Mouse (Mus musculus) neural tube, embryonic 14.5 days (tissue): ENCODE measurements at regions not wholly inside any gene's neighbourhood (a gene's known extent, or its start where the extent isn't known, plus 50 kb on each side); places are given as distances from the start of the nearest gene placed in this dataset.
"Not testable (repeated sequence)": the region's sequence is repeated elsewhere in the genome, so short reads cannot be mapped to it uniquely, and the experiment has no call there.

Source experiments
- ATAC-seq: fragments of 200-750 bp; cut with Nextera tagmentation; 2 replicates; pipeline ENCODE4 v1.8.0; 2017; ENCODE audit warnings: low read depth, mild to moderate bottlenecking, moderate TSS enrichment, moderate library complexity
- H3K27ac ChIP-seq: fragments of 300-500 bp; sonication (generic); 2 replicates; pipeline ENCODE4 v1.5.1; 2014; ENCODE audit warnings: low read depth, mild to moderate bottlenecking, control low read depth, low read length, moderate library complexity, mixed read lengths
- H3K27me3 ChIP-seq: fragments of 300-500 bp; sonication (generic); 2 replicates; pipeline ENCODE4 v1.6.1; 2014; ENCODE audit warnings: low read length; ENCODE audit not compliant: control insufficient read depth, insufficient read depth
- H3K36me3 ChIP-seq: fragments of 300-500 bp; sonication (generic); 2 replicates; pipeline ENCODE4 v1.6.1; 2014; ENCODE audit warnings: low read length, mixed read lengths; ENCODE audit not compliant: control insufficient read depth, insufficient read depth
- H3K4me1 ChIP-seq: fragments of 300-500 bp; sonication (generic); 2 replicates; pipeline ENCODE4 v1.6.1; 2014; ENCODE audit warnings: low read length; ENCODE audit not compliant: control insufficient read depth, insufficient read depth
- H3K4me2 ChIP-seq: fragments of 300-500 bp; sonication (generic); 2 replicates; pipeline ENCODE4 v1.6.1; 2014; ENCODE audit warnings: mild to moderate bottlenecking, low read depth, low read length, control low read depth
- H3K4me3 ChIP-seq: fragments of 300-500 bp; sonication (generic); 2 replicates; pipeline ENCODE4 v1.5.1; 2014; ENCODE audit warnings: low read depth, low read length, control low read depth, mixed read lengths
- H3K9ac ChIP-seq: fragments of 300-500 bp; sonication (generic); replicated peaks from 2 replicates; pipeline ENCODE4 v1.6.1; 2014; ENCODE audit warnings: low read depth, mild to moderate bottlenecking, control low read depth, low read length, mixed read lengths
- H3K9me3 ChIP-seq: fragments of 300-500 bp; sonication (generic); 2 replicates; pipeline ENCODE4 v1.6.1; 2016; ENCODE audit warnings: low read length; ENCODE audit not compliant: control insufficient read depth
- WGBS: fragments of 180-500 bp; shearing (Covaris S2); extraction: QIAGEN DNeasy Blood & Tissue Kit; methylation state at CpG from one replicate; pipeline ENCODE4 v1.1.7; 2014; 5-methylcytosine and 5-hydroxymethylcytosine counted together

GRCm38 (mm10) chr7:64025155-64025554 is 86.4 kb upstream of the Klf13 start:
- no peaks in the 10 kb centered on the region for H3K4me1 ChIP-seq
- no peaks in the 10 kb centered on the region for H3K36me3 ChIP-seq
- no peaks in the 10 kb centered on the region for H3K27me3 ChIP-seq
- no peaks in the 10 kb centered on the region for H3K9me3 ChIP-seq
- no peak overlapping the region for H3K4me2 ChIP-seq
- WGBS = 75% methylated on average over 2 of the region's 2 CpGs
- no peak overlapping the region for H3K27ac ChIP-seq
- H3K4me3 ChIP-seq = no peak overlapping the region
- H3K9ac ChIP-seq = no peak overlapping the region
- ATAC-seq = no peak

DNA sequence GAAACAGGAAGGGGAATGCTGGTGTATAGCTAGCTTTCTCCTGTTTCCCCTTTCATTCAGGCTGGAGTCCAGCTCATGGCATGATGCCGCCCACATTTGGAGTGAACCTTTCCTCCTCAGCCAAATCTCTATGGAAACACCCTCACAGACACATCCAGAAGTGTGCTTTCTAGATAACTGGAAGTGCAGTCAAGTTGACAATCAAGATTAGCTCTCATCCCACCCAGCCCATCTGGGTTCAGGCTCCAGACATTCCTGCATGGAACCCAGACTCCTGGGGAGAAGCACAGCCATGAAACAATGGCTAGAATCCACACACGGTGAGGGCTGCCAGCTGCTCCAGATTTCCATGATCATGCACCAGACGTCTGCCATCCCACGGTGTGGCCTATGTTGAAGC is 85.5 kb upstream of the Klf13 start:
- Histone ChIP-seq H3K9ac (no peak overlapping the region), H3K9me3 (no peaks in the 10 kb centered on the region), H3K4me3 (no peak overlapping the region), H3K36me3 (no peaks in the 10 kb centered on the region), H3K27ac (no peak overlapping the region), H3K27me3 (no peaks in the 10 kb centered on the region), H3K4me1 (no peaks in the 10 kb centered on the region), H3K4me2 (no peak overlapping the region)
- no peak for ATAC-seq
- WGBS = 60% methylated on average over 4 of the region's 4 CpGs

- no peaks in the 10 kb centered on the region for H3K36me3 ChIP-seq
Measured at GRCm38 (mm10) chr7:64022711-64023468, 84.2 kb upstream of the Klf13 start.

DNA sequence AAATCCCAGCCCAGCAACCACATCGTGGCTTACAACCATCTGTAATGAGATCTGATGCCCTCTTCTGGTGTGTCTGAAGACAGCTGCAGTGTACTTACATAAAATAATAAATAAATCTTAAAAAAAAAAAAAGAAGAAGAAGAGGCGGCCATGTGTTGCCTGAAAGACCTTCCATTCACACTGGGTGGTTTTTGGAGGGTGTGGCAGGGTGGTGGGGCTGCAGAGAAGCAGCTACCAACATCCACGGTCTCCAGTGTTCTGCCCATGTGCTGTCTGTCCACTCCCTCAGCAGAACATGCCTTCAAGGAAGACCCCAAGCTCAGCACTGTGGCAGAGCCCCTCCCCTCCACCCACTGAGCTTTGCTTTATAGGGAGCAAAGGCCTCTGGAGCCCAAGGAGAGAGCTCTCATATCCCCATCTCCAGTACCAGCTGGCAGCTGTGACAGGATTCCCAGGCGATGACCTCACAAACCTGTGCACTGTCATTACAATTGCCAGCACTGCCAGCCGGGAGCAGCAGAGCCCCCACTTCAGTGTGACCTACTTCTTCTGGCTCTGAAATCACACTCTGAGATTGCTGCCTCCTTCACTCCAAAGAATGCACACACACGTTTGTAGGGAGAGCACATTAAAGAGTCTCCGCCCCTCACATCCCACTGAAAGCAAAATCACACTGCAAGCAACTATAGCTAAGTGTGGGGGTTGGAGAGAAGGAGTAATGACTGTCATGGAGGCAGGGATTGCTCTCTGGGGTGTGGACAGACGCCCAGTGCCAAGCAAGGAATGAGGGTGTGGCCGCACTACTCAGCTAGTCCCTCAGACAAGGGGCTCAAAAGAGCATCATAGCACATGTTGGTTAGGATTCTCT is 82.8 kb upstream of the Klf13 start:
- H3K4me1 ChIP-seq = no peaks in the 10 kb centered on the region
- no peaks in the 10 kb centered on the region for H3K9me3 ChIP-seq
- no peaks in the 10 kb centered on the region for H3K27me3 ChIP-seq
- peak; percentile 76 for ATAC-seq
- H3K4me2 ChIP-seq = no peak overlapping the region
- H3K9ac ChIP-seq = no peak overlapping the region
- no peaks in the 10 kb centered on the region for H3K36me3 ChIP-seq
- 58% methylated on average over 9 of the region's 9 CpGs for WGBS
- no peak overlapping the region for H3K4me3 ChIP-seq
- H3K27ac ChIP-seq = no peak overlapping the region

More at GRCm38 (mm10) chr7:64022711-64023468, 84.2 kb upstream of the Klf13 start:
- Histone ChIP-seq H3K9me3 (no peaks in the 10 kb centered on the region), H3K9ac (no peak overlapping the region), H3K27me3 (no peaks in the 10 kb centered on the region), H3K4me1 (no peaks in the 10 kb centered on the region), H3K27ac (no peak overlapping the region), H3K4me2 (no peak overlapping the region), H3K4me3 (no peak overlapping the region)
- ATAC-seq = no peak
- 74% methylated on average over 7 of the region's 7 CpGs for WGBS

- no peak overlapping the region for H3K9ac ChIP-seq
- H3K4me2 ChIP-seq = no peak overlapping the region
- no peak overlapping the region for H3K27ac ChIP-seq
- WGBS = 64% methylated on average over 3 of the region's 3 CpGs
- H3K9me3 ChIP-seq = no peaks in the 10 kb centered on the region
- H3K27me3 ChIP-seq = no peaks in the 10 kb centered on the region
- ATAC-seq = no peak
- no peaks in the 10 kb centered on the region for H3K4me1 ChIP-seq
- H3K4me3 ChIP-seq = no peak overlapping the region
- H3K36me3 ChIP-seq = no peaks in the 10 kb centered on the region
Measured at GRCm38 (mm10) chr7:64018107-64018506, 79.4 kb upstream of the Klf13 start.

DNA sequence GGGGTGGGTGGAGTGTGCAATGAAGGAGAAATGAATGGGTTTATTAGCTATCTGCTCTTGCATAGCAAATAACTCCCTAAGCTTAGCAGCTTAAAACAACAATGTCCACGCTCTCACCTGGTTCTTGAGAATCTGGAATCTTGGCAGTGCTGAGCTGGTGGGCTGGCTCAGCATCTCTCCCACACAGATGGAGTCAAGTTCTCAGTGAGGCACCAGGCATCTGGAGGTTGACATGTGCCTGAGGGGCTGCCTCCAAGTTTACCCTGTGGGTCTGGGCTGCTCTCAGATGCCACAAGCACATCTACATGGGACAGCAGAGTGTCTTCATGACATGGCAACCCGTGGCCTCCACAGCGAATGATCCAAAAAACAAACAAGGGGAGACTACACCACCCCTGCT is 78.2 kb upstream of the Klf13 start:
- no peak overlapping the region for H3K9ac ChIP-seq
- no peaks in the 10 kb centered on the region for H3K4me1 ChIP-seq
- WGBS = 88% methylated on average over 3 of the region's 3 CpGs
- no peak overlapping the region for H3K4me2 ChIP-seq
- H3K27ac ChIP-seq = no peak overlapping the region
- H3K9me3 ChIP-seq = no peaks in the 10 kb centered on the region
- H3K27me3 ChIP-seq = no peaks in the 10 kb centered on the region
- H3K4me3 ChIP-seq = no peak overlapping the region
- no peak for ATAC-seq
- no peaks in the 10 kb centered on the region for H3K36me3 ChIP-seq

GRCm38 (mm10) chr7:64015136-64015535 is 76.4 kb upstream of the Klf13 start:
- not testable (repeated sequence) for H3K4me2 ChIP-seq, H3K27ac ChIP-seq, ATAC-seq, H3K4me3 ChIP-seq, H3K36me3 ChIP-seq, H3K9ac ChIP-seq, H3K27me3 ChIP-seq, H3K9me3 ChIP-seq, H3K4me1 ChIP-seq
- WGBS = 95% methylated on average over 2 of the region's 2 CpGs

DNA sequence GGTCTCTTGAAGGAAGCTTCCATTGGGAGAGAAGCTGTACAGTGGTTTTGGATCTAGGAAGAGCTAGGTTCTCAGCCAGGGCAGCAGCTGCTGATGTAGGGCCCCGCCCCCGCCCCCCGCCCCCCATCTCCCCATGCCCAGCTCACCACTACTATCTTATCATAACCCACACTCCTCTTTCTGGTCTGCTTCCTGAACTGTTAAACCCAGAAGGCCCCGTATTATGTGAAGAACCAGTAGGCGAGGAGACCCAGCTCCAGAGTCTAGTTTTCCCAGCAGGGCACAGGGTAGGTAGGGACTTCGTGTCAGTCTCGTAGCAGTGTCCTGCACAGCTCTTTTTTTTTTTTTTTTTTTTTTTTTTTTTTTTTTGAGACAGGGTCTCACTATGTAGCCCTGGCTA is 75.5 kb upstream of the Klf13 start:
- Histone ChIP-seq H3K4me2 (no peak overlapping the region), H3K27me3 (no peaks in the 10 kb centered on the region), H3K27ac (no peak overlapping the region), H3K9me3 (no peaks in the 10 kb centered on the region), H3K36me3 (no peaks in the 10 kb centered on the region), H3K9ac (no peak overlapping the region), H3K4me1 (no peaks in the 10 kb centered on the region), H3K4me3 (no peak overlapping the region)
- no peak for ATAC-seq
- WGBS = 89% methylated on average over 7 of the region's 7 CpGs

- H3K9me3 ChIP-seq = no peaks in the 10 kb centered on the region
- H3K4me3 ChIP-seq = no peak overlapping the region
- no peak for ATAC-seq
- no peaks in the 10 kb centered on the region for H3K4me1 ChIP-seq
- no peak overlapping the region for H3K9ac ChIP-seq
- H3K36me3 ChIP-seq = no peaks in the 10 kb centered on the region
- no peaks in the 10 kb centered on the region for H3K27me3 ChIP-seq
- H3K27ac ChIP-seq = no peak overlapping the region
- WGBS = 86% methylated on average over 5 of the region's 5 CpGs
- H3K4me2 ChIP-seq = no peak overlapping the region
Measured at GRCm38 (mm10) chr7:64013023-64013547, 74.4 kb upstream of the Klf13 start.
